Mouse (Mus musculus): ENCODE results near the gene Fli1.

DNA sequence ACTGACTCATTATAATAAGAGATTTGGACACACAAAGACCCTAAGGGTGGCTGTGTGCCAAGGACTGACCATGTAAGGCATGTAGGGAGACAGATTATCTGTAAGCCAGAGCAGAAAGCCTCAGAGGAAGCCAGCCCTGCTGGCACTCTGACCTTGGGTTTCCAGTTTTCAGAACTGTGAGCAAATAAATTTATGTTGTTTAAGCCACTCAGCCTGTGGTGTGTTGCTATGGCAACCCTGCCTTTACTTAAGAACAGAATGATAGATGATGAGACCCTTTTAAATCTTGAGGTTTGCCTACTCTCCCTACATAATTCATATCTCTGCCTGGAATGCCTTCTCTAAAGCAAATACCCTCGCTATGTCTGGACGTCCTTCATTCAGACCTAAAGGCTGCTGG, 64.6 kb downstream of the Fli1 start:
- TF ChIP-seq POLR2A (IDR thresholded peaks at IDR 0.05; ENCODE audit: insufficient read length, low read depth) (no peak), MAX (IDR thresholded peaks at IDR 0.05; ENCODE audit: low read depth) (no peak), MYOD1 (IDR thresholded peaks at IDR 0.05; ENCODE audit: control insufficient read depth in 1 of 3, insufficient read length in 2 of 3, low read depth in 2 of 3) (no peak)

All from myocyte (in vitro differentiated cells).